Mouse (Mus musculus) telencephalon, adult 2 months (tissue): ENCODE results near the gene Cast.

ENCODE experiments used
- DNase-seq: peaks from one replicate; pipeline ENCODE4 v3.0.0-alpha.2; 2011; ENCODE audit warnings: low read depth, low spot score

Gene Cast

DNA sequence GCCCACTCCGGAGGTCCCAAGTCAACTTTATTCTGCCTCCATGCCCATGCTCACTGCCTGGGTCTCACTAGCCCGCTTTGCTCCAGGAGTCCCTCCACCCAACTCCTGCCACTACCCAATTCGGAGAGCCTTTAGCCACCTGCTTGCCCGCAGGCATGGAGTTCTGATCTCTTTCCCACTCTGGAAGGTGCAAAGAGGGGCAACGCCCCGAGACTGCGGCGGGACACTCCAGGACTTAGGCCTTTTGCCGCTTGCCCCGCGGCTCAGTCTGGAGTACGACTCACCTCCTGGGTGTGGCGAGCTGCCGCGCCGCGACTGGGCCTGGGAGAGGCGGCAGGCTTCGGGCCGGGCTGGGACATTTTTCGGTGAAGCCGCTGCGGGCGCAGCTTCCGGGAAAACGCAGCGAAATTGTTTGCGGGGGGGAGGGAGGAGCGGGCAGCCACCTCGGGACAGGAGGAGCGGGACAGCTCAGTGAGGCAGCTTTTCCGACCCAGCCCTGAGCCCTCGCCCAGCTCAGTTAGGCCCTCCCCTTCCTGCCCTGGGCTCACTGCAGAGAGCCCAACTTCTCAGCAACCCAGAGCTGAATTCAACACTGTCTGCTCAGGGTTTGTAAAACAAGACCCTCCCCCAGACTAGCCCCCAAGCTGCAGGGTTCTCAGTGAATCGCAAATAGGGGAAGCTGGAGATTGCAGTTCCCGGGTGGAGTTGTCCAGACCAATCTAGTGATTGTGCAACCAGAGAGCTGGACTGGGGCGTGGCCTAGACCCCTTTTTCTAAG is at the start of gene Cast:
Gene Cast (minus strand): TSS at position 659 of the 778 bp plus-strand sequence.
- DNase-seq = no peak

DNA sequence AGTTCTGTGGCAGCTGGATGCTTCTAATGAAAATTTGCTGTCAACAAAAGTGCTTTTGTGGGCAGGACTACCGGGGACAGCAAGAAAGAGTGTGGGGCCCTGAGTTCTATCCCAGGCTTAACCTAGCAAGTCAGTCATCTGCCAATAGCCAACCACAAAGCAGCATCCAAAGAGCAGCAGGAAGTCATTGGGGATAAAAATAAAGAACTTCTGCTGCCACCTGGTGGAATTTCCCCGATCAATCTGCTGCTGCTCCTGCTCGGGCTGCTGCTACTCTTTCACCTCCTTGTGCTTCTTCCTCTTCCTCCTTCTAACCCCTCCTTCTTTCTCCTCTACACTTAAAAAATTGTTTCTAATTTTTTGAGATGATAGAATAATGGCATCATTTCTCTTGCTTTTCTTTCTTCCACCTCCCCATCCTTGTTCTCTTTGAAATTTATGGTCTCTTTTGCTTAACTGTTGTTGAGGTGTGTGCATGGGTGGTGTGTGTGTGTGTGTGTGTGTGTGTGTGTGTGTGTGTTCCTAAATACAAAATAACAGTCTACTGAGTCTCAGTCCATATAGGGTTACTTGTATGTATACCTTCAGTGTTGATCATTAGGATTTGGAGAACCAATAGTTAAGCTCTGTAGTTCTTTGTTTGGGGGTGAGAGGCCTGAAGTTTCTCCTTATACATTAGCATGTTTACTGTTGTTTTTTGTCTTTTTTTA is 45.9 kb upstream of the Cast start:
- peak; percentile 46 for DNase-seq

DNA sequence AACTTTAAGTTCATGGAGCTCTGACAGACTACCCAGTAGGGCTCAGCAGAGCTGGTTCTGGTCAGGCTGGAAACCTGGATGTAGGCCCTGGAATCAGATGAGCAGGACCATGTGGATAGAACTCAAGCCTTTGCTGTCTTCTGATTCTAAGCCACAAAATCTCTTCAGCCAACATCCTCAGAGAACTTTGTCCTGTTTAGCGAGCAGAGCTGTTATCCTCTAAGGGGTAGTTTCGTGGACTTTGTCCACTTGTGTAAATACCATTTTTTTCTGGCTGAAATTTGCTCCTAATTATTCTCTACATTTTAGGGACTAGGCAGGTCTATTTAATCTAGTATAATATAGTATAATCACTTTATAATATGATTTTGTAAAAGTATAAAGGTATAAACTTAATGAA is 42.2 kb upstream of the Cast start:
- no peak for DNase-seq

DNA sequence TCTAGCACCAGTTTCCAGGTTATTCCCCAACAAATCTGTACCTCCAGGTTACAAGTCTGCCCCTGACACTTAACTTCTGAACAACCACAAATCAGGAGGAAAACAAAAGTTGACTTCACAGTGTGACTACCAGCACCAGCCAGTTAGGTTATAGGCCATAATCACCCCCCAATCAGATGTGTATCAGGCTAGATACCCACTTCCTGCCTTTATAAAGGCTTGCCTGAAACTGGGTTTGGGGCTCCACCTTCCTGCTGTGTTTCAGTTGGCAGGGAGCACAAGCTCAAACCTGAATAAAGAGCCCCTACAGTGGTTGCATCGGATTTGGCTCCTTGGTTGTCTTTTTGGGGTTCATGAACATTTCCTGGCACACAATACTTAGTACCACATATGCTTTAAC is 37.3 kb upstream of the Cast start:
- DNase-seq = no peak

DNA sequence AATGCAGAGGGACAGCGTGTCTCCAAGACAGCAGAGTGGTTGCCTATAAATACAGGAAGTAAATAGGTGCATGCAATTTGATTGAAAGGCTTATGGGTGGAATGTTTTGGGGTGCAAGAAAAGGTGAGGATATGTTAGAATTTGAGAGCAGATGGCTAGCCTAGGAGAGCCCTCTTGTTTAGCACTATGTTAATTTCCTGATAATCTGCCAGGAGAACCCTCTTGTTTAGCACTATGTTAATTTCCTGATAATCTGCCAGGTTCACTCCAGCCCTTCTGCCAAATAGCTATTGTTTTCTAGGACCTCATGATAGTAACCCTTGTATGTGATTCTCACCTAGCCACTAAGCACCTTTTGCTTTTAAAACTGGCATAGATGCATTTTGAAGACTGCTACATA is 25.9 kb upstream of the Cast start:
- DNase-seq = no peak

DNA sequence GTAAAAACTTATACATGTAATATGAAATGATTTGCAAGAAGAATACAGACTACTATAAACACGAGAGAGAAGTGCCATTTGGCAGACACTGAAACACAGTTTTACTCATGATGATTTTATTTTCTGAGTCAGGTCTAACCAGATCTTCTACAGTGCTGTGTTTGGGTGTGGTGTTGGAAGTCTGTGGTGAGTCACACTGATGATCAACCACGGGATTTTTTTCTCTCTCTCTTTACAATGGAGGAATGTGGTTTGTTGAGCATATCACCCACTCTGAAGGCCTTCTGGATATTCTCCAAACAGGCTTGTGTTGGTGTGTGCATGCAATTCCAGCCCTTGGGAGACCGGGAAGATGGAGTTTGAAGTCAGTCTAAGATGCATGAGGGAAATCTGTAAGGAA is 13.5 kb upstream of the Cast start:
- peak; percentile 12 for DNase-seq

DNA sequence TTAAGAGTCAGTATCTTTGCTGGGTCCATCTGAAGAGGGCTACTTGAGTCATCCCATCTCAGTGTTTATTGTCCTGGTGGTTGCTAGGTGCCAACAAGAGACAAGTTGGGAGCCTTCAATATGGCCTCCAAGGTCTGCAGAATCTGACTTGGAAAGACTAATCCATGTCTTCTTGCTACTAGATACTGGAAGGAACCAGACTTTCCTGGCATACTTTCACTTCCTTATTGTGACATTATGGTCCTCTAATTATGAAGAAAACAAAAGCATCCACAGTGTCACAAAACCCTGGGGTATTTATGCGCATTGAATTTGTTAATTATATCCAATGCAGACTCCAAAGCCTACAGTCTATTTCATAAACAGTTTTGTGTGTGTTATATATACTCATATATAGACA is 7.1 kb upstream of the Cast start:
- no peak for DNase-seq

DNA sequence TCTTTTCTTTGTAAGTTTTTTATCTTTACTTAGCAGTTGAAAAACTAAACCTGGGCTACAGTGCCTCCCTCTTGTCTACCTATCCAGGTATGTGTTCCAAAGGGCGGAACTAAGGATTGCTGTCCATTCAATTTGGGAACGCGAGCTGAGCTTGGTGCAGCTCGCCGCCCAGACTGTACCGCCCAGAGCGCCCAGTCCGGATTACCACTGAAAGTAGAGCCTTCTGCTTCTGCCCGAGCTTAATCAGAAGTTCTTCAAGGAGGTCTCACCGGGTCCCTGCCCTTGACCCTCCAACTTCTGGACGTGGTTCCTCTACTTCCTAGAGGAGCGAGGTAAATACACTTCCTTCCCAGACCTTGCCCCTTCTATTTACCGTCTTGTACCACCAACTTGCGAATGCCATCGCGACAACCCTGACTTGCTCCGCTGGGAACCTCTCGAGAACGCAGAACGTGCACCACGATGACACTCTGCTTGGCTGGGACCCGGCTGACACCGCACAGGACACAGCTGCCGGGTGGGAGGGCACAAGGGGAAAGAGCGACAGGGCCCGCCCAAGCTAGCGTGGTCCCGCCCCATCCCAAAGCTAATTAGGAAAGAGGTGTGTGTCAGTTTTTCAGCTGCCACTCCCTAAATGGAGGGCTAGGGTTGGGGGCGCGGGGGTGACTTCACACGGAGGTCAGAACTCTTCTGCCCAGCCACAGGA is 1.0 kb downstream of the Cast start:
- DNase-seq = no peak

DNA sequence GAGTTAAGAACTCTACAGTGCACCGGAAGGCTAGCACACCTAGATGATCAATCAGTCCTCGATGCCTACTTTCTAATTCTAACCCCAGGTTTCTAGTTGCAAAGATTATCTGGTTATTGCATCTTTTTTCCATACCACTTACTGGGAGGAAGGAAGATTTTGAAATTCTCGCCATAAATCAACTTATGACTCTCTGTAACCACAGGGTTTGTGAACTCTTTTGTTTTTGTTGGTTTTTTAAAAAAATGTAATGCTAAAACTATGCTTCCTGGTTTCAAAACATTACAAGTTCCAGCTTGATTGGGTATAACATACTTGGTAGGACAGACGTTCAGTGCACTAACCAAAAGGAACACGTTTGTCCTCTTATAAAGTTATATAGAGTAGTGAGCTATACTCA is 1.7 kb downstream of the Cast start:
- no peak for DNase-seq

DNA sequence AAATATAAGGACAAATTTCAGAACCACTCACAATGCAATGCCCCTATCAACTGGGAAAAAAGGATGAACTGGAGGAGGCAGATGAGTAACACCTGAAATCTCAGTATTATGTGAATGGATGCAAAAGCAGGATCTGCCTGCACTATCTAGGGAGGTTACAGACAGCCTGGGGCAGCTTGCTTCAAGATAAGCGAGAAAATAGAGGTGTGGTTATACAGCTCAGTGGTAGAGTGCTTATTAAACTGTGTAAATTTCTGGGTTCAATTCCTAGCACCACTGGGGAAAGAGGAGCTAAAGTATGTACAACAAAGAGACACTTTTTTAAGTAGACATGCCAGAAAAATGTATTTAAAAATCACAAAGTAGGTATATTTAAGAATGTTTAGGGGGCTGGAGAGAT is 14.2 kb downstream of the Cast start:
- DNase-seq = no peak

DNA sequence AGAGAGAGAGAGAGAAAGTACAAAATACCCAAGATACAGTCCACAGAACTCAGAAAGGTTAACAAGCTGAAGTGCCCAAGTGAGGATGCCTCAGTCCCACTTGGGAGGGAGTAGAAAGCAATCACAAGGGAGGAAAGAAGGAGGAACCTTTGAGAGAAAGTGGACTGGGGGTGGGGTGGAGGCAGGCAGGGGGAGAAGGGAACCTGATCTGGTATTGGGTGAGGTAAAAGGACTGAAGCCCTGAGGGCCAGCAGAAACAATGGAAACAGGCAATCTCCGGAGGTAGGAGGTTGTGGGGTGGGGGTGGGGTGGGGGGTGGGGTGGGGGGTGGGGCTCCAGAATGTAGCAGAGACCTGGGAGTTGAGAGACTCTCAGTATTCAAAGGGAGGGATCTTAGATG is 20.9 kb downstream of the Cast start:
- DNase-seq = no peak

DNA sequence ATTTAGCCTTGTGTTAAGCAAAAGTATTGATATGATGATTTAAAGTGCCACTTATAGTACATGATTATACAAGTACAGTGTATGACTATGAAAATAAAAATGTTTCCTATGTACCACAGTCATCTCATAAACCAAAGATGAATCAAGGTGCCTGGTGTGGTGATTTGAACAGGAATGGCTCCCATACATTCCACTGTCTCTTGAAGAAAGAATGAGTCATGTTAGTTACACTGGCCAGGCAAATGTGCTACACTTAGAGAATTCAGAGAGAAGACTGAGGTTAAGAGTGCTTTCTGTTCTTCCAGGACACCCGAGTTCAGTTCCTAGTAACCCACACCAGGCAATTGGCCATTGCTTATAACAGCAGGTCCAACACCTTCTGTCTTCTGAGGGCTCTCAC is 36.5 kb downstream of the Cast start:
- DNase-seq = no peak

DNA sequence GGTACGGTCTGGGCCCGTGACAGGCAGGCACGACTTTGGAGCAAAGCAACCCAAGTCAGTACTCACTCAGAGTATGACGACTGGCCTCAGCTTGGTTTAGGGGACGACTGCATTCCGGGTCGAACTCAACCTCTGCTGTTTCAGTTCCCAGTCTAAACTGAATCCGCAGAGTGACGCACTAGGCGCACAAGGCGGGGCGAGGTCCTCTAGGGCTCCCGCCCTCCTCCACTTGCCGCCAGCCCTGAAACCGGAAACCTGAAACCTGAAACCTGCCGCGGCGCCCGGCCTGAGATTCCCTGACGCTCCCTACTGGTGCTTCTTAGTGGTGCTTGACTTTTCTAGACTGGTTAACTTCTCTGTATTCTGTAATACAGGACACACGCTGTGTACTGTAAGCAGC is 38.1 kb downstream of the Cast start:
- peak; percentile 53 for DNase-seq

DNA sequence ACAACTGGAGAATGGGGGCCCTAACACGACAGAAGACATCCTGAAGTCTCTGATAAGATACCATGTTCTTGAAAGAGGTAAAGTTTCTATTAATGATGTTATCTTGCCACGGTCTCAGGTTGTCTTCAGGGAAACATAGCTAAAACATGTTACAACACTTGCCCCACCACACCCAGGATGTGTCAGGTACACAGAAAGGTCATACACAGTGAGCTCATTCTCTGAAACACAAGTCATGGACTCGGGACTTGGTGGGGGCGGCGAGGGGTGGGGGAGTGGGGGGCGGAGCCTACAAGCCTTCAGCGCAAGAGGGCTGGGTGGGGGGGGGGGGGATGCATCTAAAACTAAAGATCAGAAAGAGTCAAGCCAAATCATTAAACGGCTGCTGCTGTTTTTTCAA is 38.7 kb downstream of the Cast start:
- no peak for DNase-seq

DNA sequence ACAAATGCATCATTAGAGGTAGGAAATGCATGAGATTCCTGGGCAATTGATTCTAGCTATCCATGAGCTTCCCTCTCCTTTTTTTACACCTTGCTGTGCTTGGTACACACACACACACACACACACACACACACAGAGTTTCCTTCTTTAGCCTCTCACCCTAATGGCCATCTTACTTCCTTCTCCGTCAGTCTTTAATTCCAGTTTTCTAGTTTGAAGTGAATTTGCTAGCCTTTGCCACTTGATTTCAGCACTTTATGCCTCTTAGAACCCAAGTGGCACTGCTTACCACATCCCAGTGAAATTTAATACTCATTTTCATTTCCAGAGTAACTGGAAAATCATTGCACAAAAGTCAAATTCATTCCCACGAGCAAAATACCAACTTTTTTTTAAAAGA is 41.4 kb downstream of the Cast start:
- DNase-seq = no peak

DNA sequence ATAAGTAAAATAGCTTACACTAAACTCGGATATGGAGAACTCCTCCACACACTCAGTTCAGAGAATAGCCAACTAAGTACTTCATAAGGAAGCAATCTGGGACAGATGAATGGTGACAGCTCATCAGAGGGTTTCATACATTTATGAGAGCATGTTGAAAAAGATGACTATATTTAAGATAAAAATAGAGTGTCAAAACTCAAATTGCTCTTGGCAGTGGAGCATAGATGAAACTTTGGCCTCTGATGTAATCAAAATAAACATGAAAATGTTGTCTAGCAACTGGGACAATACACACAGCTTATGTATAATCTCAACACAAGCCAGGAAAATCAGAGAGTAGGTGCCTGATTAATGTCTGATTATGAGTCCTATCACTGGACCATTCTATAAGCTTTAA is 45.9 kb downstream of the Cast start:
- DNase-seq = no peak

DNA sequence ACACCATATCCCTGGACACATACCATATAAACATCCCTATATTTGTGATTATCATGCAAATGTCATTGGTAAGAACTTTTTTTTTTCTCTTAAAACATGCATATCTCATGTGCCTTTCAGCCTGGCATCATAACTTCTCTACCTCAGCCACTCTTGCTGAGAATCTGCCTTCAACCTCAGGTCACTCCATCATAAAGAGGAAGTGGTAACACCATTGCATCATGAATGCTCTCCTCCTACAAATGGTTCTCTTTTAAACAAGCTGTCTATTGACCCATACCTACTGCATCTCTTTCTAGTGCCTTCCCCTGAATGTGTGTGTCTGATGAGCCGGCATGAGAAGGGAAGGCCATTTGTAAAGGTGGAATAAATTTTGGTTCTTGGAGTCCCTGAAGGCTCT is 49.5 kb downstream of the Cast start:
- DNase-seq = no peak

DNA sequence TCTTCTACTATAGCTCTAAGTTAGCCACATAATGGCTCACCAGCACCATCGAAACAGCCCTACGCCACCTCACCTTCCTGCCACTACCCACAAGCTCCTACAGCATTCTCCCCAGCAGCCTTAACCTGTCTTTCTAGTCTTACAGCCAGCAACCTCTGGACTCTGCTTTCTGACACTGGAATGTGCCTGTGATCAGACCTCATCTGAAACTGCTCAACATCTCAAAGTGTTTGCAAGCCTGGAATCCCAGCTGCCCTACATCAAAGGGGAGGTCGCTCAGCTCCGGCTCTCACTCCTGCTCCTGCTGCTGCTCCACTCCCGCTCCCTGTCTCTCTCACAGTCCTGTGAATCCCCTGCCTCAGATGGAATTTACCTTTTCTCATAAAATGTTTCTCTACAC is 65.4 kb downstream of the Cast start:
- no peak for DNase-seq

DNA sequence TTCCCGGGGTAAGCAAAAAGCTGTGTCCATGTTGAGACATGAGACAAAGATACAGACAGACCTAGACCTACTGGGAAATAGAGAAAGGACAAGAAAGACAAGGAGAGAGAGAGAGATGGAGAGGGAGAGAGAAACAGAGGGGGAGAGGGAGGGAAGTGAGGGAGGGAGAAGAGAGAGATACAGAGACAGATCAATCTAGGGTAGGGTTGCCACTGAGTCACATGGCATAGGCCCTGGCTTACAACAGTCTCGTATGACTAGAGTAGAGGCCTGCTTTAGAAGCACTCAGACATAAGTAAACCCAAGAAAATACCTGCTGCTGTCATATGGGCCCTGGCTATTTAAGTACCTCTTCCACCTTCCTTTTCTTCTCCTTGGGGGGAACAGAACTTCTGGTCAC is 72.2 kb downstream of the Cast start:
- no peak for DNase-seq

DNA sequence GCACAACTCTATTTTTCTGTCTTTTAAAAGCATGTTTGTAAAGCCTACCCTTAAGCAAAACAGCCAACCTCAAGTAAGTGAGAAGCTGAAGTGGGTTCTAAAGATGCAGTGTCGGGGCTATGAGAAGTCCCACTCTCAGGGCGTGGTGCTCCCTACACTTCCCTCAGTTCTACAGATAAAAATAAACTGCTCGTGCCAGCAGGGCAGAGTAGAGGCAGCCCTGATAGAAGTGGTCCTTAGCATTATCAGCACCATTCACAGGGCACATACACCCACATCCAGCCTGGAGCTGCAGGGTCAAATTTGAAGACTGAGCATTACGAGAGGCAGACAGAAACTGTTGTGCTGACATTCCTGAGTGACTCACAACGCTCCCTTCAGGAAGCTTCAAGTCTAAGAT is 72.8 kb downstream of the Cast start:
- no peak for DNase-seq

DNA sequence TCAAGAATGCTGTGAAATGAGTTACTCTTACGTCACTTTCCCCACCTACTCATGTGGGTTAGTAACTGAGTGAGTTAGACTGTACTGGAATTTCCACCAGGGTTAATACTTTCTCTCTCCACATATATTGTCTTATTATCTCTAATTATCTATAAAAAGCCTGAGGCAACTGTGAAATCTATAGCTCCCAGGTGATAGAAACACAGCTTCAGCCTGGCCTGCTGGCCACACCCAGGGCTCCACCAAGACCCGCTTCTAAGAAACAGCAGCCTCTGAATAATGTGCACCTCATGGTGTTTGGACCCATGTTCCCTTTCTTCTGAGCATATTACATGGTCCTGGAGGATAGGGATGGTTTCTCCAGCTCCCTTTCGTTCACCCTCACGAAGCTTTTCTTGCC is 74.9 kb downstream of the Cast start:
- no peak for DNase-seq

DNA sequence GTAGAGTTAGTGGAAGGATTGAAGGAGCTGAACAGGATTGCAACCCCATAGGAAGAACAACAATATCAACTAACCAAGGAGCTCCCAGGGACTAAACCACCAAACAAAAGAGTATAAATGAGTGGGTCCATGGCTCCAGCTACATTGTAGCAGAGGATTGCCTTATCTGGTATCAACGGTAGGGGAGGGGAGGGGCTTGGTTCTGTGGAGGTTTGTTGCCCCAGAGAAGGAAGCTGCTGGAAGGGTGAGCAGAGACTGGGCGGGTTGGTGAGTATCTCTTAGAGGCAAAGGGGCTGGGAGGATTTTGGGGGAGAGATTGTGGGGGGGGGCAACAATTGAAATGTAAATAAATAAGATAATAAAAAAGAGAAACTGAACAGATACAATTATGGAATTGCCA is 89.6 kb downstream of the Cast start:
- DNase-seq = no peak

DNA sequence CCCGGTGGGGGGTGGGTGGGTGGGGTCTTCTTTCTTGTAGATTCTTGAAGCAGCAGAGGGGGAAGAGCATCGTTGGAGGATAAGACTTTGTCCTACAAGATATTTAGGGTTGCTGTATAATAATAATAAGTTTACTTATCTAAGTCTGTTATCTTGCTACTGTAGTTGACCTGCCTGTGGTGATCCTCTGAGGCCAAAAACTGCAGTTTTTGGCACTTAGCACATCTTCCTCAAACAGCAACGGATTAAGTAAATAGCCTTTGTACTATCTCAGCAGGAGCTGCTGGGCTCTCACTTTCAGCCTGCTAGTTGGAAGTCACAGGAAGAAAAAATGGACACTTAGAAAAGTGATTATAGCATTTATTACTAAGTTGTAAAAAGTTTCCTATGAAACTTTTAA is 112.4 kb downstream of the Cast start:
- DNase-seq = no peak
